Mouse (Mus musculus): Measurements from ENCODE around the gene Pcsk2. TPM values are rescaled to one million over a fixed set of nuclear protein-coding genes. Genes with fewer than 3 reads are reported as not detected.

Pcsk2 gene
- total RNA-seq, 2 experiments from 2014 or later: not detected

GRCm38 (mm10) chr2:143724101-143724500 is 178.1 kb downstream of the Pcsk2 start:
- ATAC-seq (ENCODE audit: poor library complexity, severe bottlenecking): no peak

- no peak for ATAC-seq (ENCODE audit: poor library complexity, severe bottlenecking)
These were observed 178.8 kb downstream of the Pcsk2 start for GRCm38 (mm10) chr2:143724720-143725119.

- no peak for ATAC-seq (ENCODE audit: poor library complexity, severe bottlenecking)
These were observed 186.5 kb downstream of the Pcsk2 start for GRCm38 (mm10) chr2:143732501-143732900.

- ATAC-seq (ENCODE audit: poor library complexity, severe bottlenecking): no peak
These were observed 189.5 kb downstream of the Pcsk2 start for GRCm38 (mm10) chr2:143735442-143735841.

- no peak for ATAC-seq (ENCODE audit: poor library complexity, severe bottlenecking)
These were observed 193.7 kb downstream of the Pcsk2 start for GRCm38 (mm10) chr2:143739475-143740226.

- no peak for ATAC-seq (ENCODE audit: poor library complexity, severe bottlenecking)
These were observed 196.5 kb downstream of the Pcsk2 start for GRCm38 (mm10) chr2:143742436-143742835.

GRCm38 (mm10) chr2:143743081-143743480 is 197.1 kb downstream of the Pcsk2 start:
- ATAC-seq (ENCODE audit: poor library complexity, severe bottlenecking): no peak

GRCm38 (mm10) chr2:143752051-143752788 is 206.3 kb downstream of the Pcsk2 start:
- ATAC-seq (ENCODE audit: poor library complexity, severe bottlenecking): no peak

GRCm38 (mm10) chr2:143776448-143776847 is 230.5 kb downstream of the Pcsk2 start:
- no peak for ATAC-seq (ENCODE audit: poor library complexity, severe bottlenecking)

GRCm38 (mm10) chr2:143780310-143780709 is 234.4 kb downstream of the Pcsk2 start:
- ATAC-seq (ENCODE audit: poor library complexity, severe bottlenecking): no peak

GRCm38 (mm10) chr2:143789911-143790310 is 244.0 kb downstream of the Pcsk2 start:
- no peak for ATAC-seq (ENCODE audit: poor library complexity, severe bottlenecking)

- ATAC-seq (ENCODE audit: poor library complexity, severe bottlenecking): no peak
These were observed 249.9 kb downstream of the Pcsk2 start for GRCm38 (mm10) chr2:143795858-143796257.

- ATAC-seq (ENCODE audit: poor library complexity, severe bottlenecking): no peak
These were observed 250.5 kb downstream of the Pcsk2 start for GRCm38 (mm10) chr2:143796335-143797013.

- no peak for ATAC-seq (ENCODE audit: poor library complexity, severe bottlenecking)
These were observed 255.1 kb downstream of the Pcsk2 start for GRCm38 (mm10) chr2:143801097-143801496.

GRCm38 (mm10) chr2:143806140-143806923 is 260.4 kb downstream of the Pcsk2 start:
- no peak for ATAC-seq (ENCODE audit: poor library complexity, severe bottlenecking)

- no peak for ATAC-seq (ENCODE audit: poor library complexity, severe bottlenecking)
These were observed 261.1 kb downstream of the Pcsk2 start for GRCm38 (mm10) chr2:143806924-143807664.

- no peak for ATAC-seq (ENCODE audit: poor library complexity, severe bottlenecking)
These were observed 262.8 kb downstream of the Pcsk2 start for GRCm38 (mm10) chr2:143808789-143809188.

- no peak for ATAC-seq (ENCODE audit: poor library complexity, severe bottlenecking)
These were observed 266.3 kb downstream of the Pcsk2 start for GRCm38 (mm10) chr2:143812262-143812661.

- ATAC-seq (ENCODE audit: poor library complexity, severe bottlenecking): no peak
These were observed 267.5 kb downstream of the Pcsk2 start for GRCm38 (mm10) chr2:143813461-143813860.

- no peak for ATAC-seq (ENCODE audit: poor library complexity, severe bottlenecking)
These were observed 285.7 kb downstream of the Pcsk2 start for GRCm38 (mm10) chr2:143831645-143832044.

Measured in megakaryocyte, adult 5-6 weeks (primary cell).